Mouse (Mus musculus): ENCODE measurements around the gene Gtf2h2. TPM values are rescaled to one million over a fixed set of nuclear protein-coding genes. Genes with fewer than 3 reads are reported as not detected.

Gene Gtf2h2
- 28.1 and 30.8 TPM in 2 replicates for polyA plus RNA-seq (2012; rRNA removed)

DNA sequence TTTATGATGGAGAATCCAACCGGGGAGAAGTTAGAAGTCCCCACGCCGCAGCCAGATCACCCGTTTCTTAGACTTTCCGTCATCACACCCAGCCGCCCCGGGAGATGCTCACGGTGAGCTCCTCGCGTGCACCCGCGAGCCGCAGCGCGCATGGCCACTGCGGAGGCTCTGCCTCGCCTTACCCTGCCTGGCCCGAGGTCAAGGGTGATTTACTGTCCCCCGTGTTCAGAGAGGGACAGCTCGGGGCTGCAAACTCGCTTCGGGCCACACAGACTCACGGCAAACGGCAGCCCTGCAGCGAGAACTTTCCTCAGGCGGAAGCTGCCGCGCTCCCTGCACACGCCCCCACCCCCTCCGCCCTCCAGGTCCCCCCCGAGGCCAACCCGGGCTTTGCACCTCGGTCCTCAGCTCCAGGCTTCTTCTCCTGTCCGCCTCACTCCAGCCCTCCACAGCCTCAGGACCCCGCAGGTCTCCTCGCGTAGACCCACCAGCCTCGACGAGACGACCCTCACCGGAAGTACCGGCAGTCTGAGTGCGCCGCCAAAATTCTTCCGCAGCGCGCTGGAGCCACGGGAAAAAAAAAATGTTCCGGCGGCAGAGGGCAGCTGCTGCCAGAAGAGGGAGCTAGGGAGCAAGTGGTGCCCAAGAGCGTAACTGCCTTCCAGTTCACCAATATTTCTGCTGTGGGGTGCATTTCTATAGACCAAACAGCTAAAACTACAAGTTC lies at the start of gene Gtf2h2:
TSS of gene Gtf2h2 (minus strand) at position 519 of the 727 bp plus-strand sequence.

DNA sequence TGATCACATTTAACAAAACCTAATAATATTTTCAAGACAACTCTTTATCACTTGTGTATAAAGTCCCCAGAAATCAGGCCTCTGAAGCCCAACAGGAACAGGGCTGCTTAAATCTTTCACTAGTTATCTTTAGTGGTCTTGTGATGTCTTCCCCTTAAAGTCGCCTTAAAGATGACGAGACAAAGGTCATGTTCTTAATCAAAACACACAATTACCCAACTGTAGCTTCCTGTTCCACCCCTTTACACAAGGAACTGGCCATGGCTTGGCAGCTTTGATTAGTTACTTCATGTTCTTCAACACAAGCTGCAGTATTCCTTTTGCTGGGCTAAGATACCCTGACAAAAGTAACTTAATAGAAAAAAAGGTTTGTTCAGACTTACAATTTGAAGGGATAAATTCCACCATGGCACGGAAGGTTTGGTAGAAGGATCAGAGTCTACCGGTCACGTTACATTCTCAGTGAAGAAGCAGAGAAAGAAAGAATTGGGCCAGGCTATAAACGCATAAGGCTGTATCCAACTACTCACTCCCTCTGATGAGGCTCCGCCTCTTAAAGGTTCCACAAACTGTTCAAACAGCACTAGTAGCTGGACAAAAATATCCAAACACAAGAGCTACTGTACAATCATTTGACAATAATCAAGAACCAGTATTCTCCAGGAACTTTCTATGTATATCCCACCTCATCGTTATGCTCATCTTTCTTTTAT lies 39.8 kb downstream of the Gtf2h2 start, which contains the start of gene Naip1:
TSS of gene Naip1 (minus strand) at position 455 of the 713 bp plus-strand sequence.

Other genes starting within 250 kb of the Gtf2h2 start
- 0.78 and 1.0 TPM in 2 replicates for gene Naip5, start 246.3 kb downstream of the Gtf2h2 start, polyA plus RNA-seq (2012; rRNA removed)
- gene Naip6, start 174.9 kb downstream of the Gtf2h2 start, polyA plus RNA-seq (2012; rRNA removed), result 0.72 and 0.93 TPM in 2 replicates
- 0.01 TPM in 1 of 2 replicates, not detected in the other for gene Naip1, start 39.7 kb downstream of the Gtf2h2 start, polyA plus RNA-seq (2012; rRNA removed)
- 3.0 and 3.3 TPM in 2 replicates for gene Ocln, start 60.1 kb upstream of the Gtf2h2 start, polyA plus RNA-seq (2012; rRNA removed)
- 3.6 and 4.5 TPM in 2 replicates for gene Marveld2, start 124.4 kb upstream of the Gtf2h2 start, polyA plus RNA-seq (2012; rRNA removed)
- 121 and 132 TPM in 2 replicates for gene Ak6, start 158.4 kb upstream of the Gtf2h2 start, polyA plus RNA-seq (2012; rRNA removed)
- gene Rad17, start 158.5 kb upstream of the Gtf2h2 start, polyA plus RNA-seq (2012; rRNA removed), result 8.9 and 10.1 TPM in 2 replicates
- 9.7 and 10.4 TPM in 2 replicates for gene Taf9, start 159.0 kb upstream of the Gtf2h2 start, polyA plus RNA-seq (2012; rRNA removed)
- gene Ccdc125, start 177.1 kb upstream of the Gtf2h2 start, polyA plus RNA-seq (2012; rRNA removed), result 4.3 TPM in 2 replicates
- 16.5 and 19.9 TPM in 2 replicates for gene Cdk7, start 238.4 kb upstream of the Gtf2h2 start, polyA plus RNA-seq (2012; rRNA removed)

All from liver, embryonic 14 days (tissue).